Comparison of ENCODE assay signal across 15 mouse cellular contexts in genomic region chr11:32245614-32246013, GRCm38 (mm10). TPM values are rescaled to one million over a fixed set of nuclear protein-coding genes. Genes with fewer than 3 reads are reported as not detected.
DNase-seq lines count a peak whose midpoint lies in the region; ATAC-seq and TF ChIP-seq lines count a peak whose summit lies in the region.
"Had no signal": no experiment of that assay in that cellular context is flagged by ENCODE, and none has a peak within 500 bp of the region (broad histone marks: within the 10 kb centered on the region; RNA-seq: fewer than 3 reads in every experiment).

No protein-coding gene starts in this region.

- no peaks in the 10 kb centered on the region for H3K9me3 ChIP-seq in heart, embryonic 10.5 days
- H3K9me3 ChIP-seq in MEL (replicated peaks; ENCODE audit: insufficient read depth, low read length), result no peaks in the 10 kb centered on the region
- H3K9me3 ChIP-seq in intestine, embryonic 15.5 days, result no peaks in the 10 kb centered on the region

- no peaks in the 10 kb centered on the region for H3K79me2 ChIP-seq in MEL (ENCODE audit: control insufficient read depth, insufficient read depth, low read length, poor library complexity)

- H3K27ac ChIP-seq in heart, embryonic 10.5 days, result peak overlapping the region; percentile 76; the same call in 1 of the 2 replicates
- H3K27ac ChIP-seq in MEL (ENCODE audit: control insufficient read depth, low read depth, low read length), result peak overlapping the region; percentile 92
- no peak overlapping the region for H3K27ac ChIP-seq in intestine, embryonic 15.5 days
- H3K27ac ChIP-seq in thymus, adult 2 months (ENCODE audit: control insufficient read depth, insufficient read depth, low read length), result no peak overlapping the region
- H3K27ac ChIP-seq: macrophage had no signal

- H3K27me3 ChIP-seq in heart, embryonic 10.5 days (ENCODE audit: insufficient read depth, poor library complexity, severe bottlenecking), result no peaks in the 10 kb centered on the region
- no peaks in the 10 kb centered on the region for H3K27me3 ChIP-seq in MEL (ENCODE audit: control insufficient read depth in 1 of 2, insufficient read depth in 2 of 2, low read length in 2 of 2)
- no peaks in the 10 kb centered on the region for H3K27me3 ChIP-seq in intestine, embryonic 15.5 days (replicated peaks)
- H3K27me3 ChIP-seq in thymus, adult 2 months (ENCODE audit: control insufficient read depth, insufficient read depth, low read length), result no peaks in the 10 kb centered on the region

- intact Hi-C loops in heart, postnatal 10 days (cut with DNase I), result no loop called here

- peaks cover 60% of the 10 kb centered on the region for H3K36me3 ChIP-seq in heart, embryonic 10.5 days
- peaks cover 0 to 55% of the 10 kb centered on the region in 2 experiments; a peak in 2 of 4 replicates for H3K36me3 ChIP-seq in MEL (ENCODE audit: control insufficient read depth in 1 of 2, insufficient read depth in 2 of 2, low read length in 2 of 2)
- peaks cover 12% of the 10 kb centered on the region for H3K36me3 ChIP-seq in intestine, embryonic 15.5 days
- H3K36me3 ChIP-seq in thymus, adult 2 months (ENCODE audit: control insufficient read depth, insufficient read depth, low read length), result peaks cover 6% of the 10 kb centered on the region

- no peak for TF ChIP-seq CTCF in MEL (IDR thresholded peaks at IDR 0.05 in 2 of 3, conservative IDR thresholded peaks at IDR 0.05 in 1 of 3; ENCODE audit: control insufficient read depth in 1 of 3, insufficient read depth in 1 of 3, low read depth in 2 of 3, low read length in 3 of 3, poor library complexity in 1 of 3, severe bottlenecking in 1 of 3)
- TF ChIP-seq CTCF in thymus, adult 2 months (IDR thresholded peaks at IDR 0.05; ENCODE audit: borderline replicate concordance, control insufficient read depth, extremely low read depth, insufficient read depth, low read length, poor library complexity), result no peak

- no peak for TF ChIP-seq RAD21 in MEL (IDR thresholded peaks at IDR 0.05; ENCODE audit: low read depth, low read length)

- H3K4me1 ChIP-seq in heart, embryonic 10.5 days, result peaks cover 16% of the 10 kb centered on the region; the same call in 1 of the 2 replicates
- peaks cover 32 to 57% of the 10 kb centered on the region in 2 experiments for H3K4me1 ChIP-seq in MEL (ENCODE audit: control insufficient read depth in 1 of 2, insufficient read depth in 2 of 2, low read length in 2 of 2)
- no peaks in the 10 kb centered on the region for H3K4me1 ChIP-seq in intestine, embryonic 15.5 days (replicated peaks)
- H3K4me1 ChIP-seq in thymus, adult 2 months (replicated peaks; ENCODE audit: control insufficient read depth, insufficient read depth, low read length), result peaks cover 9% of the 10 kb centered on the region

- TF ChIP-seq POLR2A in MEL (IDR thresholded peaks at IDR 0.05; ENCODE audit: control insufficient read depth in 1 of 2, insufficient read depth in 1 of 2, low read depth in 1 of 2, low read length in 2 of 2, poor library complexity in 1 of 2), result peak; percentile 25 to 37; a peak in 1 of 4 replicates
- TF ChIP-seq POLR2A in thymus, adult 2 months (IDR thresholded peaks at IDR 0.05; ENCODE audit: control insufficient read depth, extremely low read depth, insufficient read depth, low read length, poor library complexity), result no peak

- WGBS in heart, embryonic 10.5 days, result 81% methylated on average over 6 of the region's 6 CpGs
- 91% methylated on average over 6 of the region's 6 CpGs for WGBS in intestine, embryonic 15.5 days
- 94% methylated on average over 6 of the region's 6 CpGs for WGBS in thymus, adult 2 months

- DNase-seq in heart, embryonic 10.5 days (ENCODE audit: low spot score), result peak; percentile 95
- no peak for DNase-seq in heart, postnatal 10 days
- peak; percentile 95 for DNase-seq in MEL (ENCODE audit: low read depth, low spot score)
- DNase-seq in adrenal gland, adult 18-20 months (ENCODE audit: low spot score in 2 of 2), result no peak
- no peak for DNase-seq in thymus, adult 2 months
- no peak for DNase-seq in retina, embryonic 14.5 days (ENCODE audit: low spot score)
- DNase-seq: adrenal gland, postnatal 10 days; cerebellum, adult 9-11 months had no signal

- H3K9ac ChIP-seq in MEL (ENCODE audit: control insufficient read depth, low read depth, low read length, poor library complexity, severe bottlenecking), result peak overlapping the region; percentile 40
- no peak overlapping the region for H3K9ac ChIP-seq in intestine, embryonic 15.5 days

- peak; percentile 100 for TF ChIP-seq EP300 in MEL (IDR thresholded peaks at IDR 0.05; ENCODE audit: low read depth in 1 of 2, low read length in 2 of 2)

- H3K4me2 ChIP-seq in intestine, embryonic 15.5 days (replicated peaks), result no peak overlapping the region

- no peak overlapping the region for H3K4me3 ChIP-seq in heart, embryonic 10.5 days
- 0 out of 4 replicates have a peak overlapping the region, but pooled peaks of 1 of the 2 experiments have one; percentile 2 for H3K4me3 ChIP-seq in MEL (ENCODE audit: control insufficient read depth in 1 of 2, insufficient read depth in 1 of 2, low read depth in 2 of 2, low read length in 2 of 2)
- H3K4me3 ChIP-seq in intestine, embryonic 15.5 days (replicated peaks), result no peak overlapping the region
- H3K4me3 ChIP-seq in thymus, adult 2 months (ENCODE audit: control insufficient read depth, insufficient read depth, low read length), result no peak overlapping the region

- ATAC-seq in intestine, embryonic 15.5 days, result peak; percentile 69
- peak; percentile 93 for ATAC-seq in megakaryocyte progenitor cell, adult 5-6 weeks (replicated peaks; ENCODE audit: poor library complexity)

TF ChIP-seq in MEL, 35 proteins besides CTCF, POLR2A, EP300 and RAD21 (continues in another document):
- TF ChIP-seq KAT2A (conservative IDR thresholded peaks at IDR 0.05; ENCODE audit: low read depth, low read length), result peak; percentile 49; the same call in 1 of the 2 replicates

RNA-seq across cellular contexts. Expression of gene Mpg, which starts 19.3 kb away (rescaled TPM):
- 21.3 and 26.3 TPM in 2 replicates for polyA plus RNA-seq in heart, embryonic 10.5 days (2016; fragmentation: Nextera tagmentation; extraction: Ambion mirVana)
- 10 to 100 TPM in 1 of 2 experiments, 1 to 10 TPM in 1; 9.8 to 10.3 TPM for total RNA-seq in heart, postnatal 10 days (2021)
- total RNA-seq in MEL (2012; rRNA removed), result 41.2 and 43.2 TPM in 2 replicates
- polyA plus RNA-seq in MEL (2012; ENCODE audit: insufficient read depth in 1 of 2, insufficient read length in 2 of 2, low read depth in 1 of 2, low replicate concordance in 2 of 2, missing spikeins in 1 of 2), result 10 to 100 TPM in 1 of 2 experiments, not detected in 1; 42.0 TPM
- 30.8 and 36.6 TPM in 2 replicates for polyA plus RNA-seq in intestine, embryonic 15.5 days (2015; fragmentation: Nextera tagmentation; extraction: Ambion mirVana)
- total RNA-seq in megakaryocyte progenitor cell, adult 5-6 weeks (2015), result 5.4 and 7.1 TPM in 2 replicates
- 5.3 and 7.8 TPM in 2 replicates for total RNA-seq in megakaryocyte progenitor cell, adult 5-6 weeks (2017)
- total RNA-seq in adrenal gland, adult 18-20 months (2021), result 10 to 100 TPM; 17.1 to 20.3 TPM
- 21.0 and 25.5 TPM in 2 replicates for polyA plus RNA-seq in thymus, adult 2 months (2012; rRNA removed)

RNA-seq across cellular contexts. Expression of gene Nprl3, which starts 21.9 kb away (rescaled TPM):
- polyA plus RNA-seq in heart, embryonic 10.5 days (2016; fragmentation: Nextera tagmentation; extraction: Ambion mirVana), result 43.8 and 44.5 TPM in 2 replicates
- 10 to 100 TPM; 26.6 to 27.6 TPM for total RNA-seq in heart, postnatal 10 days (2021)
- 12.5 and 14.1 TPM in 2 replicates for total RNA-seq in MEL (2012; rRNA removed)
- polyA plus RNA-seq in MEL (2012; ENCODE audit: insufficient read depth in 1 of 2, insufficient read length in 2 of 2, low read depth in 1 of 2, low replicate concordance in 2 of 2, missing spikeins in 1 of 2), result 10 to 100 TPM in 1 of 2 experiments, not detected in 1; 18.4 TPM
- 29.4 and 33.6 TPM in 2 replicates for polyA plus RNA-seq in intestine, embryonic 15.5 days (2015; fragmentation: Nextera tagmentation; extraction: Ambion mirVana)
- 15.1 and 16.2 TPM in 2 replicates for total RNA-seq in megakaryocyte progenitor cell, adult 5-6 weeks (2015)
- 14.4 and 17.2 TPM in 2 replicates for total RNA-seq in megakaryocyte progenitor cell, adult 5-6 weeks (2017)
- total RNA-seq in adrenal gland, adult 18-20 months (2021), result 10 to 100 TPM; 52.8 to 64.2 TPM
- polyA plus RNA-seq in thymus, adult 2 months (2012; rRNA removed), result 107 and 118 TPM in 2 replicates

RNA-seq across cellular contexts. Expression of gene Rhbdf1, which starts 23.5 kb away (rescaled TPM):
- polyA plus RNA-seq in heart, embryonic 10.5 days (2016; fragmentation: Nextera tagmentation; extraction: Ambion mirVana), result 40.8 and 42.4 TPM in 2 replicates
- 10 to 100 TPM; 30.5 to 31.1 TPM for total RNA-seq in heart, postnatal 10 days (2021)
- 2.4 and 2.9 TPM in 2 replicates for total RNA-seq in MEL (2012; rRNA removed)
- polyA plus RNA-seq in MEL (2012; ENCODE audit: insufficient read depth in 1 of 2, insufficient read length in 2 of 2, low read depth in 1 of 2, low replicate concordance in 2 of 2, missing spikeins in 1 of 2), result 10 to 100 TPM in 1 of 2 experiments, not detected in 1; 14.3 TPM
- polyA plus RNA-seq in intestine, embryonic 15.5 days (2015; fragmentation: Nextera tagmentation; extraction: Ambion mirVana), result 52.8 and 53.5 TPM in 2 replicates
- total RNA-seq in megakaryocyte progenitor cell, adult 5-6 weeks (2015), result 0.22 TPM in 1 of 2 replicates, not detected in the other
- total RNA-seq in megakaryocyte progenitor cell, adult 5-6 weeks (2017), result 0.25 and 2.9 TPM in 2 replicates
- total RNA-seq in adrenal gland, adult 18-20 months (2021), result 10 to 100 TPM; 22.8 to 28.8 TPM
- 29.9 and 44.9 TPM in 2 replicates for polyA plus RNA-seq in thymus, adult 2 months (2012; rRNA removed)

RNA-seq across cellular contexts. Expression of gene Hba-x, which starts 30.6 kb away (rescaled TPM):
- polyA plus RNA-seq in heart, embryonic 10.5 days (2016; fragmentation: Nextera tagmentation; extraction: Ambion mirVana), result 8,501 and 9,179 TPM in 2 replicates
- total RNA-seq in heart, postnatal 10 days (2021), result not detected
- total RNA-seq in MEL (2012; rRNA removed), result not detected in 2 replicates
- polyA plus RNA-seq in MEL (2012; ENCODE audit: insufficient read depth in 1 of 2, insufficient read length in 2 of 2, low read depth in 1 of 2, low replicate concordance in 2 of 2, missing spikeins in 1 of 2), result under 1 TPM in 1 of 2 experiments, not detected in 1; 0.13 TPM
- 36.3 and 48.2 TPM in 2 replicates for polyA plus RNA-seq in intestine, embryonic 15.5 days (2015; fragmentation: Nextera tagmentation; extraction: Ambion mirVana)
- total RNA-seq in megakaryocyte progenitor cell, adult 5-6 weeks (2015), result not detected in 2 replicates
- not detected in 2 replicates for total RNA-seq in megakaryocyte progenitor cell, adult 5-6 weeks (2017)
- total RNA-seq in adrenal gland, adult 18-20 months (2021), result not detected
- polyA plus RNA-seq in thymus, adult 2 months (2012; rRNA removed), result 1.3 and 1.9 TPM in 2 replicates
- total RNA-seq: adrenal gland, postnatal 10 days; heart, adult 8-10 months; left cerebral cortex, postnatal 25 days had no signal
- polyA plus RNA-seq: large intestine, adult 2 months; macrophage; small intestine, adult 2 months had no signal

RNA-seq across cellular contexts. Expression of gene Hba-a1, which starts 37.7 kb away (rescaled TPM):
- 4,954 and 6,566 TPM in 2 replicates for polyA plus RNA-seq in heart, embryonic 10.5 days (2016; fragmentation: Nextera tagmentation; extraction: Ambion mirVana)
- 1,000 to 10,000 TPM; 4,155 to 9,193 TPM for total RNA-seq in heart, postnatal 10 days (2021)
- total RNA-seq in MEL (2012; rRNA removed), result 211 and 272 TPM in 2 replicates
- 100 to 1,000 TPM; 313 to 334 TPM for polyA plus RNA-seq in MEL (2012; ENCODE audit: insufficient read depth in 1 of 2, insufficient read length in 2 of 2, low read depth in 1 of 2, low replicate concordance in 2 of 2, missing spikeins in 1 of 2)
- 4,064 and 4,369 TPM in 2 replicates for polyA plus RNA-seq in intestine, embryonic 15.5 days (2015; fragmentation: Nextera tagmentation; extraction: Ambion mirVana)
- 14.0 and 28.9 TPM in 2 replicates for total RNA-seq in megakaryocyte progenitor cell, adult 5-6 weeks (2015)
- 9.4 and 10.0 TPM in 2 replicates for total RNA-seq in megakaryocyte progenitor cell, adult 5-6 weeks (2017)
- total RNA-seq in adrenal gland, adult 18-20 months (2021), result 1,000 to 10,000 TPM; 1,892 to 5,977 TPM
- 1,371 and 1,698 TPM in 2 replicates for polyA plus RNA-seq in thymus, adult 2 months (2012; rRNA removed)
- polyA plus RNA-seq: macrophage had no signal

Comparison
In these comparisons a context has a peak if more than half of its experiments do, and no peak if none do; other contexts are left out.
1. DNase-seq: peak in heart, embryonic 10.5 days (single experiment) and MEL (single experiment); none in heart, postnatal 10 days (0 of 2), adrenal gland, adult 18-20 months (0 of 2), thymus, adult 2 months (single experiment) and retina, embryonic 14.5 days (single experiment).
2. H3K27ac ChIP-seq: peak in heart, embryonic 10.5 days (single experiment) and MEL (single experiment); none in intestine, embryonic 15.5 days (single experiment) and thymus, adult 2 months (single experiment).